Mouse (Mus musculus): ENCODE measurements around the gene Plxnb2. TPM values are rescaled to one million over a fixed set of nuclear protein-coding genes. Genes with fewer than 3 reads are reported as not detected.

Plxnb2 gene
- total RNA-seq, 2 experiments from 2014 or later, result 98.2 to 101 TPM

DNA sequence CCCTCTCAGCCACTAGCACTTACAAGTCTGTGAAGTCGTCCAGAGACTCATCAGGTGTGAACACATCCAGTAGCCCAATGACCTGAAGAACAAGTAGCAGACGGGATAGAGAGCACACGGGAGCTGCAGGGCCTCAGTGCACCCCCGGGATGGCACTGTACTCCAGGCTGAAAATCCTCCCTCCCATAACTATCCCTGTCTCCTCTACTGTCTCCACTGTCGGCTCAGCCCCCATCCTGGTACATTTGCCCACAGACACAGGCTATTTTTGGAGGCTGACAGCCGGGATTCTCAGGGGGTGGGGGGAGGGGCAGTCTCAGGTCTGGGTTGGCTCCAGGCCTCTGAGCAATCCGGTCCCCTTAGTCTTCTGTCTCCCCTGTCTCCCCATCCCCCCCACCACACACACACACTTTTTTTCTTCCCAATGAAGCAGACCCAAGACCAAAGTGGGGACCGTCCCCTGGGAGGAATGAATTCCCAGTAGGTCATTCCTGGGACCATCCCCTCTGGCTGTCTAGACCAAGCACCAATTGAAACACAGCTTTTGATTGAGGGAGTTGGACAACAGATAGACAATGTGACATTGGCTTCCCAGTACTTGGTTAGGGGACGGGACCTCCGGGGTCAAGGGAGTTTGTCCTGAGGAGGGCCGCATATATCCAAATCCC lies 43.1 kb downstream of the Plxnb2 start:
- intact Hi-C loops (cut with DNase I), result no loop called here
- no peak for DNase-seq

DNA sequence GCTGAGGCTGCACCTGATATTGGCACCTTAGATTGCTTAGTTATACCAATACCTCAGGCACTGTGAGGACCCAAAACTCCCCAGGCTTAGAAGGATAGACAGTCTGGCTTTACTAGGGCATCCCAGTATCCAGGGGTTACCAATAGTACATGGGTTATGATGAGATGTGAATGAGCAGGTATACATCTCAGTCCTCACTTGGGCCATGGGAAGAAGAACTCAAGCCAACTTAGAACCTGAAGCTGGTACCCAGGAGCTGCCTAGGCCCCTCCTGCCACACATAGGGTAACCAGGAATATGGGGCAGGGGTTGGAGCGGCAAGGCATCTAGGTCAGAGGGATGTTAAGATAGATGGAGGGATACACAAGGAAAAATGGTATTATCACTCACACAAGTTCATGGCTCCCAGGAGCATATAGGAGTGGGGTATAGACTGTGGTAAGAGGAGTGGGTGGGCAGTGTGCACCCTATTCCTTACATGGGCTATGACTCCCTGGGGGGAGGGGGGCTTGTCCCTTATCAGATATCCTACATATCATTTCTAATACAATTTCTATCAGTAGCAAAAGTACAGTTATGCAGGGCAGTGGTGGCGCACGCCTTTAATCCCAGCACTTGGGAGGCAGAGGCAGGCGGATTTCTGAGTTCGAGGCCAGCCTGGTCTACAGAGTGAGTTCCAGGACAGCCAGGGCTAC lies 44.0 kb downstream of the Plxnb2 start:
- no peak for DNase-seq
- intact Hi-C loops (cut with DNase I), result no loop called here

DNA sequence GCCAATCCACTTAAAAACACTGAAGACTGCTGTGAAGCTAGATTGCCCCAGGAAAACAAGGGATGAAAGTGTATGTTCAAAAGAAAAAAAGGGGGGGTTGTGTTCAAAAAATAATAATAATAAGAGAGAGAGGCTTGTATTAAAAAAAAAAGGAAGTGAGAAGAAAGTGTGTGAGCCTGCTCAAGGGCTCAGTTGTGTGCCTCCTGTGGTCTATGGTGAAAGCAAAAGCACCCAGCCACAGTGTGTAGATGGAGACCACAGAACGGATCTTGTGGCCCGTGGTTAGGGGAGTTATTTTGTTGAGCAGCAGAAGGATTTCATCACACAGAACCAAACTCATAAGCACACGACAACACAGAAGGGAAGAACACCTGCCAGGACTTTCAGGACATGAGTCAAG lies 49.3 kb downstream of the Plxnb2 start:
- intact Hi-C loops (cut with DNase I), result no loop called here
- DNase-seq, result no peak

DNA sequence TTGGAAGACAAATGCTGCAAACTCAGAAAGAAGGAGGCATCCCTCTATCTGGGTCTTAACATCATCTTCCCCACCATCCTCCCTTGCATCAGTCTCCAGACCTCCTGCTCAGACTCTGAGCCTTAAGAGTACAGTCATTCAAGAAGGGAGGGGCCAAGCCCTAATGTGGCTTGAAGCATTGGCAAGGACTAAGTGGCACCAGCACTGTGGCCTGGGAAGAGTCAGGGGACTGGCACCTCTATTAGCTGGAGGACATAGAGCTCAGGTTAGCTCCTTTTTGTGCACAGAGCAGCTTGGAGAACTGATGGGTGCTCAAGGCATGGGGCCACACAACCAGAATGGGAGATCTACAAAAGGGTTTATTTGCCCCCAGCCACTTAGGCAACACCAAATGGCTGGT lies 50.3 kb downstream of the Plxnb2 start:
- intact Hi-C loops (cut with DNase I), result no loop called here
- no peak for DNase-seq

DNA sequence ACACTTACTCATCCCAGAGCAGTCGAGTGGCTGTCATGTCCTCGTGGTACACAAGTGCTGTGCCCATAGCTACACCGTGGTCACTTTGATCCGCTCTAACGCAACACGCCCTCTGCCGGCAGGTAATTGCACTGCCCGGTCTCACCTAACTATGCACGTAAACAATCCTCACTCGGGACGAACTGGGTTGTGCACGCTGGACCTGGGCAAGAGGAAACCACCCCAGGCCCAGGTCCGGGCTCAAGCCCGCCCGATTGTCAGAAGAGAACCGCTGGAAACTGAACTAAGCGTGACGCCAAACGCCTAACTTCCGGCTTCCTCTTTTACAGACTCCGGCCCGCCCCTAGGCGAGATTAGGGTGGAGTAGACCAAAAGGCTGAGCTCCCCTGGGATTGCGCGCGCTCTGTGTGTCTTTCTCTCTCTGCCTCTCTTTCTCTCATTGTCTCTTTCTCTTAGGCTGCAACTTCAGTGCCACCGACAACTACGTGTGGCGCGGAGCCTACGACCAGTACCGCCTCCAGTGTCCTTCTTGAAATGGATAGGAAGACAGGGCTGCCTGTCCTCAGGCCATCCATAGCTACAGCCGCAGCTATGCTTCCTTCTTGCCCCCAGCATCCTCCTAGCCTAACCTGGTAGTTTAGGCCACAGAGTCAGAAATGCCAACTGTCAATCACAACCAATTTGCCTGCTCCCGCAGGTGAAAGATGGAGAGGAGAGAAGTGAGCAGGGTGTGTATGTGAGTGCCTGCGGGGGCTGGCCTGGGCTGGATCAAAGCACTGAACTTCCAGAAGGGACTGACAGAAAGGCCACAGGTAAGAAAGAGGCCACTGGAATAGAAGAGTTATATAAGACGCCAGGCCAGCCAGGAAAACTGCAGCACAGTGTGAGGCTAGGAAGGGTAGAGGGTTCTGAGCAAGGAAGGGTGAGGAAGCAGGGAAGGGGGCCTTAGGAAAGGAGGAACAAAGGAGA lies 51.9 kb downstream of the Plxnb2 start, which contains the start of gene Hdac10:
TSS of gene Hdac10 (minus strand) at position 319 of the 969 bp plus-strand sequence.
- intact Hi-C loops (cut with DNase I), result loop anchor here (5.0 to 10.0 kb wide), 2 partner anchors 84 to 226 kb away; partner anchors contain the start of genes Lmf2, Ncaph2 and Ppp6r2
- DNase-seq, result peak; percentile 85

DNA sequence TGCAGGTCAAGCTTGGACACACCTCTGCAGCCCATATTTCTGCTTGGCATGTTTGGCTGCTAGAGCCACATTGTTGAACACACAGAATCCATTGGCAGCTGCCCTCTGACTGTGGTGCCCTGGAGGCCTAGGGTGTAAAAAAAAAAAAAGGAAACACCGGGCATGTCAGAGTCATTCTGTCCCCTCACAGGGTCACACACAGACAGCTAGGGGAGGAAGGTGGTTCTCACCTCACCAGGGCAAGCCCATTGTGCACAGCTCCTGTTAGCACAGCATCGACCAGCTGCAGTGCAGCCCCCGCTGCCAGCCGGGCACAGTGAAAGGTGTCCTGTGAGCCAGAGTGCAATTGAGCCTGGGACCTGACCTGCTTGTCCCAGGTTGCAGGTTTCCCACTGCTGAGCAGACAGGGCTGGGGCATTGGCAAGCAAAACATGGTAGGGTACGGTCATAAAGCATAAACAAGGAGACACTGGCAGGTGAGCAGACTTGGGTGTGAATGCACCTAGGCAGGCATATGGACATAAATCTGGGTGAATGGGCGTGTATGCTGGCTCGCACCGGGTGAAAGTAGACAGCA lies 53.1 kb downstream of the Plxnb2 start:
- DNase-seq, result no peak
- intact Hi-C loops (cut with DNase I), result loop anchor here (5.0 to 10.0 kb wide), 2 partner anchors 85 to 227 kb away; partner anchors contain the start of genes Lmf2, Ncaph2 and Ppp6r2

DNA sequence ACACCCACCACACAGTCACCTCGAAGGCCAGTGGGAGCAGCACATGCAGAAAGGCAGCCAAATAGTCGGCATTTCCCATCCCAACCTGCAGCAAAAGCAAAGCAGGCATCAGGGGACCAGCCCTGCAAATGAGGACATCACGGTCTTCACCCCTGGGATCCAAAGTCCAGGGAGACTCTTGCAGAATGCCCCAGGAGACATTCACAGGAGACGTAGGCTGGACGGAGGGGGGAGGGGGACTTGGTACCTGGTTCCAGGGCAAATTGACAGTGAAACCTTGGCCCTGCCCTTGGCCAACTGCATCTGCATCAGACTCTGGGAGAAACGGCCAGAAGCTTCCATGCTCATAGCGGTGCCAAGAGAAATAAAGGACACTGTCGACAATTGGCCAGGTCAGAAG lies 54.0 kb downstream of the Plxnb2 start:
- no peak for DNase-seq
- intact Hi-C loops (cut with DNase I), result loop anchor here (5.0 to 10.0 kb wide), 2 partner anchors 86 to 228 kb away; partner anchors contain the start of genes Lmf2, Ncaph2 and Ppp6r2

DNA sequence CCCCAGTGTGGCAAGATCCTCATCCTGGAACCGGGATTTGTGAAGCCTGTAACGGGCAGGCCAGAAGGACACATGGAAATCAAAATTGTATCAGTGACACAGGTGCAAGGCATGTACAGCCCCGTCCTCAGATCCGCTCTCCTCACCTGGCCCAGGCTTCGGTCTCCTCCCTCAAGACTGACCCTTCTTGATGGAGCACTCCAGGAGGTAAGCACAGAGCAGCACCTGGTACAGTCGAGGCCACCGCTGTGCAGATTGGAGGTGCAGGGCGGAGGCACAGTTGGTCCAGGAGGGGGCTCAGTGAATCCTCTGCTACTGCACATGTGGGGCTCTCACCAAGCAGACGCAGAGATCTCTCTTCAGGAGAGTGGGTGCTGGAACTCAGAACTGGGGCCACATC lies 55.2 kb downstream of the Plxnb2 start:
- intact Hi-C loops (cut with DNase I), result loop anchor here (5.0 to 10.0 kb wide), 2 partner anchors 87 to 229 kb away; partner anchors contain the start of genes Lmf2, Ncaph2 and Ppp6r2
- no peak for DNase-seq

DNA sequence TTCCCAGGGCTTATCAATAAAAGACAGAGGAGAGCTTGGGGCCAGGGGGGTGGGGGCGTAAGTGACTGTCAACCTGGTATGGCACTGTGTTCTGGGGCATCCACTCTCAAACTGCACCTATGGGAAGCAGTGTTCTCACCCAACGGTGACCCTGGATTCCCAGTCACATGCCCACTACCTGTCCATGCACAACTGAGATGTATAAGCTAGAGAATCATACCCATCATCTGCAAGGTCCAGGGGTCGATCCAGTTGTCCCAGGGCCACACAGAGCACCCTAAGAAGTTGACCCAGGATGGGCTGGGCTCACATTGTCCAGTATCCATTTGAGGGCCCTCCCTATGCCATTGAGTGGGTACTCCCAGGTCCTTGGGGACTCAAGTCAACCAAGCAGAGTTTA lies 56.3 kb downstream of the Plxnb2 start:
- intact Hi-C loops (cut with DNase I), result loop anchor here (10.0 kb wide), 1 partner anchor 230 kb away; the partner anchor contains the start of genes Lmf2 and Ncaph2
- no peak for DNase-seq

DNA sequence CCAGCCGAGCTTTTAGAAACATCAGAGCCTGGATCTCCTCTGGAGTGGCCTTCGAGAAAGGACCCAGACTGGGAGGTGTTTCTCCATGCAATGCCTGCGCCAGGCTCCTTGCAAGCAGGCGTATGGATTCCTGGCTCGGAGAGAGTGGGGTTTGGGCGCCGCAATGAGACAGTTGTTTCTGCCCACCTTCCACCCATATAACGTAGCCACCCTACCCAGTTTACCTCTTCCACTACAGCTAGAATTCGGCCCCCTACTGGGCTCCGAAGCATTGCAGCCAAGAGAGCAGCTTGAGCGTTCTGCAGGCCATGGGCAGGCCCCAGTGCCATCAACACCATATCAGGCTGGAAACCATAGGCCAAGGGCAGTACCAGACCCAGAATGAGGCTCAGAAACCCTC lies 57.0 kb downstream of the Plxnb2 start:
- intact Hi-C loops (cut with DNase I), result loop anchor here (10.0 kb wide), 1 partner anchor 231 kb away; the partner anchor contains the start of genes Lmf2 and Ncaph2
- DNase-seq, result no peak

DNA sequence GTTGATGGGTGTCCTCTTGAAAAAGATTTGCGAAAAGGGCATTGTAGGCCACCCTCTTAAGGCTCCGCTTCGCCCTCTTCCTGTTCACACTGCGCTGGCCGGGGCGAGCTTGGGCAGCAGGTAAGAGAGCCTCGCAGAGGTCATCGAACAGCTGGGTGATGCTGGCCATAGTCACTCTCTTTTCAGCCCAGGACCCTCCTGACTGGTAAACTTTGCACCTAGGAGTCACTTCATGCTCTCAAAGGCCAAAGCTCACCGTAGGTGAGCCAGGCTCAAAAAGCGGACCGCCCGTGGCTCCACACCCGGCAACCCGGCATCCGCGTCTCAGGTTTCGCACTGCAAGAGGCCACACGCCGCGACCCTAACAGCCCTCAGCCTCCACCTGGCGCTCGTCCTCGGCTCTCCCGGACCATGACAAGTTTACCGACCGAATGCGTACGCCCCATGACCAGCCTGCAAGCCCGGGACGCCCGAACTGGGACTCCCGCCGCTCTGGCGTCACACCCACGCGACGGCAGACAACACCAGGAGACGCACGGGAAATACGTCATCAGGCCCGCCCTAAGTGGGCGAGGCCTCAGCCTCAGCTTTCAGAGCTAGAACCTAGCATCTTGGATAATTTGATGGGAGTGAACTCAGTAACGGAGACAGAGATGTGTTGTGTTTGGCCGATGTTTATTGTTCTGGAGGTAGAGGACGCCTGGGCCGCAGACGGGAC lies 57.8 kb downstream of the Plxnb2 start, which contains the start of gene Tubgcp6:
TSS of gene Tubgcp6 (minus strand) at position 464 of the 718 bp plus-strand sequence.
- peak; percentile 94 to 97 for DNase-seq
- intact Hi-C loops (cut with DNase I), result loop anchor here (10.0 kb wide), 1 partner anchor 232 kb away; the partner anchor contains the start of genes Lmf2 and Ncaph2

DNA sequence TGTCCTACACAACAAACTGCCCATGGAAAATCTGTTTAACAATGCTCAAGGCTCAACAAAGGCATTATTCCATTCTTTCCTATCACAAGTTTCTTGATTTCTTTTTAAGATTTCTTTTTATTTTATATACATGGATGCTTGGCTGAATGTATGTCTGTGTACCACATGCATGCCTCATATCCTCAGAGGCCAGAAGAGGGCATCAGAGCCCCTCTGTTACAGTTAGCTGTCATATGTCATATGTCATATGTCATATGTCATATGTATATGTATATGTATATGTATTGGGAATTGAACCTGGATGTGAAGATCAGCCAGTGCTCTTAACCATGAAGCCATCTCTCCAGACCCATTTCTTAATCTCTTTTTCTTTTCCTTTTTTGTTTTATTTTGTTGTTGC lies 62.6 kb downstream of the Plxnb2 start:
- intact Hi-C loops (cut with DNase I), result no loop called here
- DNase-seq, result no peak

DNA sequence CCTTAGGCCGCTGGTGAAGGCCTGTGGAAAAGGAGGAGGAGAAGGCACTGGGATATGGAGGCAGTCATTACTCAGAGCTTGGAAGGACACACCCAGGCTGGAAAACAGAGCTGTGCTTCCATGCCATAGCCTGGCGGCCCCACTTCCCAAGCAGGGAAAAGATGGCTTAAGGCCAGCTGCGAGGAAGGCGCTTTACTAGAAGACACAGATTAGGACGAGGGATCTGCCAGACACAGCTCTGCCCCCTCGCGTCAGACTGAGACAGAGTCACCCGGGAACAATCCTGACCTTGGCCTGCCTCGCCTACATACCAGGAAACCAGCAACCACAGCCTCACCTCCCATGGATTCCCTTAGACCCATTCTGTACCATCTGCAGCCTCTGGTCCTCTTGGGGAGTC lies 70.4 kb downstream of the Plxnb2 start:
- intact Hi-C loops (cut with DNase I), result loop anchor here (2.0 kb wide), 1 partner anchor 175 kb away; no protein-coding TSS in a partner anchor
- peak; percentile 42 to 55 for DNase-seq

DNA sequence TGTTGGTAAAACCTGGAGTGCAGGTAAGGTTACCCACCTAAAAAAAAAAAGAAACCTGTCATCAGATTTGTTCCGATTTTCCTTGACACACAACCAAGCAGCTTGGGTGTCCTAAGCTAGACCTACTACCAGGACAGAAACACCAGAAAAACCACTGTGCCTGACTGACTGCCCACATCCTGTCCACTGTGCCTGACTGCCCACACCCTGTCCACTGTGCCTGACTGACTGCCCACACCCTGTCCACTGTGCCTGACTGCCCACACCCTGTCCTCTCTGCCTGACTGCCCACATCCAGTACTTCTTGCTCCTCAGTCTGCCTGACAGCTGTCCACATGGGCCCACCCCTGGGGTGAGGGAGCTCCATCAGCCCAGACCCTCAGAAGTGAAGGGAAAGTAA lies 73.6 kb downstream of the Plxnb2 start:
- intact Hi-C loops (cut with DNase I), result no loop called here
- DNase-seq, result no peak

DNA sequence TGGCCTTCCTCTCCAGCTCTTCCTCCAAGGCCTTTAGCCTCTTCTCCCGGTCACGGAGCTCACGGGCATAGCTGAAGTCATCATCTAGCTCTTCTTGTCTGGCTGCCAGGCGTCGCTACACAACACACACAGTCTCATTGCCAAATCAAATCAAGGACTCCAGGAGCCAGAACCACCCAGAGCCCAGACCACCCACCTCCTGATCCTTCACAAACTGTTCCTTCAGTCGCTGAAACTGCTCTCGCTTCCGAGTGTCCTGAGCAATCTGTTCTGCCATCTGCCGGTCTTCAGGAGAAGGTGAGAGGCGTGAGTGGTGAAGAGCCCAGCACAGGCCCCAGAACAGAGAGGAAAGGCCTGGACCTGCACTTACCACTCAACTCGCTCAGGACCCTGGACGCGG lies 74.5 kb downstream of the Plxnb2 start:
- intact Hi-C loops (cut with DNase I), result no loop called here
- no peak for DNase-seq

All from heart, postnatal 14 days (tissue).